Mouse (Mus musculus) heart, adult 2 months (tissue): ENCODE data around the gene Glce.

ENCODE experiments used
- CTCF ChIP-seq: fragments of 200-600 bp; IDR thresholded peaks from 2 replicates; pipeline ENCODE4 v1.8.1; 2022; ENCODE audit warnings: antibody characterized with exemption, mild to moderate bottlenecking, moderate library complexity
- EP300 ChIP-seq: fragments of 200-500 bp; IDR thresholded peaks from 2 replicates; pipeline ENCODE4 v1.6.1; 2011; ENCODE audit warnings: low read depth, low read length, control low read depth; ENCODE audit not compliant: insufficient read depth

DNA sequence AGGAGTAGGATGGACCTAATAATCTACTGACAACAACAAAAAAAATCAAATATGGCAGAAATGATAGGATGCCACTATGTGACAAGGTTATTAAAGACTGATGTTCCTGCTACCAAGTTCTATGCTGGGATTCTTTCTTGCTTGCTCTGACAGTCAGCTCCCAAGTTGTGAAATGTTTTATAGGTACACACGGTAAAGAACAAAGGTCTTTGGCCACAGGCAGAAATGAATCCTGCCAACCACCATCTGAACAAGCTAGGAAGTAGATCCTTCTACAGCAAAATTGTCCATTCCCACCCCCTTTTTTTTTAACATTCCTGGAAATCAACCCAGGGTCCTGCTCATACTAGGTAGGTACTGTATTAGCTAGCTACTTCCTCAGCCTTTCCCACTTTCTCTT lies 25.9 kb downstream of the Glce start:
- no peak for TF ChIP-seq CTCF
- TF ChIP-seq EP300, result no peak
